Mouse (Mus musculus) spleen, postnatal 10 days (tissue): Measurements from ENCODE around the gene Stmn3.

ENCODE experiments used
- DNase-seq, 2 experiments: peaks; one replicate each; pipeline ENCODE4 v3.0.0; 2021 to 2022; ENCODE audit warnings: low spot score in 2 of 2

Stmn3 gene

GRCm38 (mm10) chr2:181286629-181287337 lies 27.5 kb downstream of the Stmn3 start:
- no peak for DNase-seq

GRCm38 (mm10) chr2:181279968-181280367 lies 34.3 kb downstream of the Stmn3 start:
- no peak for DNase-seq

- no peak for DNase-seq
These were observed 36.4 kb downstream of the Stmn3 start for GRCm38 (mm10) chr2:181277866-181278265.

GRCm38 (mm10) chr2:181276766-181277165 lies 37.5 kb downstream of the Stmn3 start:
- no peak for DNase-seq

GRCm38 (mm10) chr2:181274639-181275038 lies 39.7 kb downstream of the Stmn3 start:
- DNase-seq: no peak

- no peak for DNase-seq
These were observed 40.5 kb downstream of the Stmn3 start for GRCm38 (mm10) chr2:181273829-181274228.

GRCm38 (mm10) chr2:181272092-181272491 lies 42.2 kb downstream of the Stmn3 start:
- DNase-seq: no peak

GRCm38 (mm10) chr2:181266839-181267238 lies 47.5 kb downstream of the Stmn3 start:
- DNase-seq: no peak
